Mouse (Mus musculus) heart, embryonic 11.5 days (tissue): ENCODE data around the gene Ppp3cb. TPM values are rescaled to one million over a fixed set of nuclear protein-coding genes. Genes with fewer than 3 reads are reported as not detected.

Experiments
- ATAC-seq: fragments of 200-750 bp; cut with Nextera tagmentation; replicated peaks from 2 replicates; pipeline ENCODE4 v1.8.0; 2017; ENCODE audit warnings: moderate library complexity; ENCODE audit not compliant: insufficient number of reproducible peaks, low FRiP score, low TSS enrichment
- H3K27ac ChIP-seq: fragments of 300-500 bp; sonication (generic); 2 replicates; pipeline ENCODE4 v1.5.1; 2014; ENCODE audit warnings: mild to moderate bottlenecking, low read depth, low read length
- H3K27me3 ChIP-seq: fragments of 300-500 bp; sonication (generic); 2 replicates; pipeline ENCODE4 v1.6.1; 2014; ENCODE audit warnings: mild to moderate bottlenecking, low read length, mixed read lengths; ENCODE audit not compliant: control insufficient read depth, insufficient read depth
- H3K36me3 ChIP-seq: fragments of 300-500 bp; sonication (generic); 2 replicates; pipeline ENCODE4 v1.6.1; 2014; ENCODE audit warnings: mild to moderate bottlenecking, low read length, moderate library complexity, mixed read lengths; ENCODE audit not compliant: control insufficient read depth, insufficient read depth
- H3K4me1 ChIP-seq: fragments of 300-500 bp; sonication (generic); 2 replicates; pipeline ENCODE4 v1.6.1; 2014; ENCODE audit warnings: low read length; ENCODE audit not compliant: control insufficient read depth, insufficient read depth
- H3K4me2 ChIP-seq: fragments of 300-500 bp; sonication (generic); 2 replicates; pipeline ENCODE4 v1.6.1; 2014; ENCODE audit warnings: mild to moderate bottlenecking, moderate library complexity
- H3K4me3 ChIP-seq: fragments of 300-500 bp; sonication (generic); 2 replicates; pipeline ENCODE4 v1.5.1; 2014; ENCODE audit warnings: low read depth, low read length
- H3K9ac ChIP-seq: fragments of 300-500 bp; sonication (generic); 2 replicates; pipeline ENCODE4 v1.6.1; 2014; ENCODE audit warnings: mild to moderate bottlenecking, low read depth, low read length, moderate library complexity
- H3K9me3 ChIP-seq: fragments of 300-500 bp; sonication (generic); replicated peaks from 2 replicates; pipeline ENCODE4 v1.6.1; 2016; ENCODE audit warnings: low read length; ENCODE audit not compliant: control insufficient read depth
- WGBS: fragments of 180-500 bp; shearing (Covaris S2); extraction: QIAGEN DNeasy Blood & Tissue Kit; methylation state at CpG from one replicate; pipeline ENCODE4 v1.1.7; 2014; ENCODE audit not compliant: insufficient replicate concordance; 5-methylcytosine and 5-hydroxymethylcytosine counted together
- polyA plus RNA-seq: library from polyadenylated mRNA; unstranded; fragments of >200 nt; fragmentation: Nextera tagmentation; extraction: Ambion mirVana; gene quantifications from 2 replicates; pipeline ENCODE4 v1.2.1, GENCODE M21; 2014

Ppp3cb gene
- polyA plus RNA-seq, 1 experiment from 2014 or later: 46.8 TPM

DNA sequence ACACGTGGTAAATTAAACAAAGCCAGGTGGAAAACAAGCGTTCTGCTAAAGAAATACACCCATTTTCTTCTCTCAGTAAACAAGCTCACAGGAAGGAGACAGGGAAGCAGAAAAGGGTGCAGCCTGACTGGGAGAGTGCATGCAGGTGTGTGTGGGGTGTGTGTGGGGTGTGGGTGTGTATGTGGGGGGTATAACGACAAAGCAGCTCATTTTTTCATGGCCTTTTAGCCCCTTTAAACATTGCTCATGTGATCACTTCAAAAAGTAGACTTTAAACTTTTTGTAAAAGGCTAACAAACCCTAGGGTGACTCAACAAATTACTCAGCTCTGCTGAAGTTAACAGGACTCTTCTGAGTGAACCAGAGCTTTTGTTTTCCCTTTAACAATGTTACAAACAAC lies 68.0 kb downstream of the Ppp3cb start:
- Histone ChIP-seq H3K4me2 (peak overlapping the region; percentile 83), H3K4me3 (peak overlapping the region; percentile 89), H3K9ac (peak overlapping the region; percentile 80), H3K27ac (peak overlapping the region; percentile 35), H3K27me3 (no peaks in the 10 kb centered on the region), H3K36me3 (no peaks in the 10 kb centered on the region), H3K9me3 (no peaks in the 10 kb centered on the region), H3K4me1 (peaks cover 13% of the 10 kb centered on the region)
- WGBS: 55% methylated on average over 3 of the region's 3 CpGs
- peak; percentile 11; the same call in 1 of the 2 replicates for ATAC-seq

DNA sequence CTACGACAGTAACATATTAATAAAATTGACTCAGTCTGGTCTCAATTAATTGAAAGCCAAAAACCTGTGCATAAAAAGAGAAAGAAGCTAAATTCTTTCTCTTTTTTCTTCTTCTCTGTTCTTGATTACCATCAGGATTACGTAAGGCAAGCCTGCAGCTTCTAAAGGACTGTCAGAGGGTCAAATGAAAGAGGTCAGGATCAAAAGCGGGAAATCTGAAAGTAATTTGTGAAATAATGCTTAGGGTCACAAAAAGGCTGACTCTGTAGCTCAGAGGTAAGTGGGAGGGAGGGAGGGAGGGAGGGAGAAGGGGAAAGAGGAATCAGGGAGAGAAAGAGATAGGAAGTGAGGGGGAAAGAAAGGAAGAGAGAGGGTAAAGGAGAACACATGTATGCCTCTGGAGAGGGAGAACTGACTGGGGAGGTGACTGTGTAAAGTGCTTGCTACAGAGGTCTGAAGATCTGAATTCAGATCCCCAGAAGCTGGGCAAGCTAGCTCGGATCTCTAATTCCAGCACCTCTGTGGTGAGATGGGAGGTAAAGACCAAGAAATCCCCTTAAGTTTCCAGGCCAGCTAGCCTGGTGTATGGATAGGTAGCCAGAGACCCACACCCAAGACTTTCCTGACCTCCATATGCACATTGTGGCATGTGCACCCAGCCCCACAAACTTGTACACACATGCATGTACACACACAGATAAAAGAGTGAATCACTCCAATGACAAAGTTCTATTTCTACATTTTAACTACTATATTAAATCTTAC lies 68.9 kb downstream of the Ppp3cb start:
- H3K9ac ChIP-seq: 0 out of 2 replicates have a peak overlapping the region, but pooled peaks have one; percentile 10
- H3K4me1 ChIP-seq: peaks cover 13% of the 10 kb centered on the region
- H3K4me2 ChIP-seq: no peak overlapping the region
- 71% methylated on average over 4 of the region's 4 CpGs for WGBS
- H3K4me3 ChIP-seq: no peak overlapping the region
- H3K27ac ChIP-seq: no peak overlapping the region
- H3K27me3 ChIP-seq: no peaks in the 10 kb centered on the region
- no peaks in the 10 kb centered on the region for H3K36me3 ChIP-seq
- no peak for ATAC-seq
- no peaks in the 10 kb centered on the region for H3K9me3 ChIP-seq

DNA sequence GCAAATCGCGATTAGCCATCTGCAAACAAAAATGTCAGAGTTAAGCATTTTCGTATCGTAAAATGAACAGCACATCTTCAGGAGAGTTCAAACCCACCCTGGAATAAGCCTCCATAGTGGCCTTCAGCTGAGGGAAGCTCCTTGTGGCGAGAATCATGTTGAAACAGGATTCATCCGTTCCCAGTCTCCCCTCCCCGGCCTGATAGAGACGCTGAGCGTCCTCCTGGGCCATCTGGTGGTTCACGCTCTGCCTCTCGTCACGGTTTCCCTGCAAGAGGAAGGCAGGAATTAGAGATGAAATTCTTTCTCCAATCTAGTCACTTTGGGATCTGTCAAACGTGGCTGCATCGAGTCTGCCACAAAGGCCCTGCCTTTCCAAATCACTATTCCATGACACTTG lies 86.2 kb downstream of the Ppp3cb start:
- no peak for ATAC-seq
- WGBS: 74% methylated on average over 14 of the region's 14 CpGs

DNA sequence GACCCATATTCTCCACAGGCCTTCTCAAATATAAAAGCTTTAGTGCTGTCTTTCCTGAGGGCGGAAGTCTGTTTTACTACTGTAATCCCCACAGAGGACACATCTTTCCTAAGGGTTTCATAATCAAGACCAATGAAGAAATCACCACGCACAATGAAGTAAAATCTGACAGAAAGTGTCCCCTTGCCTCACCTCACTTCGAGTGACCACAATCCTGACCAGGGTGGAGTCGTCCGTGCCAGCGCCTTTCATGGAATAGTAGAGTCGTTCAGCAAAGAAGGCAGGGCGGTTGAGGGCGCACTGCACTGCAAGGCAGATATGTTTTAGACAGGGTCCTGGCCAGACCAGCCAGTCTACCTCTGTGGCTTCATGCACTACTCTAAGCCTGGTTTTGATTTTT lies 88.0 kb downstream of the Ppp3cb start:
- H3K9ac ChIP-seq: no peak overlapping the region
- no peaks in the 10 kb centered on the region for H3K9me3 ChIP-seq
- H3K4me3 ChIP-seq: no peak overlapping the region
- no peak for ATAC-seq
- H3K4me2 ChIP-seq: no peak overlapping the region
- H3K4me1 ChIP-seq: no peaks in the 10 kb centered on the region
- no peak overlapping the region for H3K27ac ChIP-seq
- WGBS: 94% methylated on average over 9 of the region's 9 CpGs
- no peaks in the 10 kb centered on the region for H3K27me3 ChIP-seq
- H3K36me3 ChIP-seq: peaks cover 22% of the 10 kb centered on the region

More for the DNA sequence above, 86.2 kb downstream of the Ppp3cb start:
- H3K9ac ChIP-seq: no peak overlapping the region
- no peak overlapping the region for H3K4me2 ChIP-seq
- H3K9me3 ChIP-seq: no peaks in the 10 kb centered on the region
- no peak overlapping the region for H3K27ac ChIP-seq
- peaks cover 28% of the 10 kb centered on the region for H3K36me3 ChIP-seq
- H3K4me1 ChIP-seq: no peaks in the 10 kb centered on the region
- no peak overlapping the region for H3K4me3 ChIP-seq
- no peaks in the 10 kb centered on the region for H3K27me3 ChIP-seq

DNA sequence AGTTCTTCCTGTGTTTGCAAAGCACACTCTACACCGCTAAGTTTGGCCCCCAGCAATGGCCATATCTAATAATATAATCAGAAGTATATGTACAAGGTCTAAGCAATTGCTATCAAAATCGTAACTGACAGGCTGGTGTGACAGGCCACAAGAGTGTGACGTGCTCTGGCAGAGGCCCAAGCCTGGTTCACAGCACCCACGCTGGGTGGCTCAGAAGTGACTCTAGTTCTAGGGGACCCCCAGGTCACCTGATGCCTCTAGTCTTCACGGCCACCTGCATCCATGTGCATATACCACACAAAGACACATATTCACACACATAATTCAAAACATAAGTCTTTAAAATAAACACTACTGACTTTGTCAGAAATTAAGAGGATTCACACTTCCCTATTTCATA lies 93.4 kb downstream of the Ppp3cb start:
- no peak for ATAC-seq
- Histone ChIP-seq H3K4me1 (no peaks in the 10 kb centered on the region), H3K4me3 (no peak overlapping the region), H3K27me3 (no peaks in the 10 kb centered on the region), H3K27ac (no peak overlapping the region), H3K36me3 (peaks cover 7% of the 10 kb centered on the region), H3K9ac (no peak overlapping the region), H3K4me2 (no peak overlapping the region), H3K9me3 (no peaks in the 10 kb centered on the region)
- WGBS: 91% methylated on average over 5 of the region's 5 CpGs

DNA sequence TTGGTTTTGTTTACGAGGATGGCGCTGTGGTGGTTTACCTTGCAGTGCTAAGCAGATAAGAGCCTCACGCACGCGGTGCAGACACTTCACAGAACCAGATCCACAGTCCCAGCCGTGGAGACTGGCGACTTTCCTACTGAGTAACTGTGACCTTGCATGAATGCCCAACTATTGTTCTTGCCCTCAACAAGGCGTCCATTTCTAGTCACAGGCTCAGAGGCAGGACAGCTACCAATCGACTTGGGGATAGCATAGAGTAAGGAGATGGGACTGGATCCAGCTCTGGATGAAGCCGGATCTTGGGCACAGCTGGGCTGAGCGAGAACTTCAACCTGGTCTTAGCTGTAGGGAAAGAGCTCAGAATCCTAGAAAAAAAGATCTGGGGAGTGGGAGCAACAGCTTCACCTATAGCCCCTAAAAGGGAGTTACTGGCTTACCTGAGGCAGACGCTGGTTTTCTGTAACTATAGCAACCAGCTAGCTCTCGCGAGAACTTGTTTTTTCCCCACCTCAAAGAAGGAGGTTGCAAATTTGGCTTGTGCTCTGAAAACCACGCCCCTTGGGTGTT lies 94.5 kb downstream of the Ppp3cb start, which contains the start of gene Cfap70:
Gene Cfap70, minus strand, starts transcription at position 462 of the 567 bp plus-strand sequence.
- 3% methylated on average over 15 of the region's 15 CpGs for WGBS
- Histone ChIP-seq H3K27ac (no peak within 1 kb of the TSS), H3K9me3 (no peaks in the 10 kb centered on the region), H3K4me2 (peak within 1 kb of the TSS; percentile 76), H3K27me3 (no peaks in the 10 kb centered on the region), H3K36me3 (peaks cover 7% of the 10 kb centered on the region), H3K4me3 (peak within 1 kb of the TSS; percentile 41), H3K9ac (peak within 1 kb of the TSS; percentile 66), H3K4me1 (no peaks in the 10 kb centered on the region)
- no peak for ATAC-seq

DNA sequence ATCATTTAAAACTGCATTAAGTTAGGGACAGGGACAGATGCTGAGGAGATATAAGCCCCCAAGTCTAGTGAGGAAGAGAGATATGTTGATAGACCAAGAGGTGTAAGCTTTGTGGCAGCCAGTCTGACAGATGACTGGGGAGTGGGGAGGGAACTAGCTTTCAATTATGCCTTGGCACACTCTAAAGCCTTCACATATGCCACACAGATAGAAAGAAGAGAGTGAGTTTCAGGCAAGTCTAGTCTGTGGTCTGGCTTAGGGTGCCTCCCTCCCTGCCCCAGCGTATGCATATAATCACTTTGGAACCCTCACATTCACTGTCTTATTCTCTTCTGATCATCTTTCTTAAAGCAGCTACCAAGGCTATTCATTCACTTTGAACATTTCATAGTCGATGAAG lies 95.1 kb downstream of the Ppp3cb start:
- ATAC-seq: no peak
- H3K4me2 ChIP-seq: peak overlapping the region; percentile 76
- no peak overlapping the region for H3K27ac ChIP-seq
- H3K9me3 ChIP-seq: no peaks in the 10 kb centered on the region
- H3K36me3 ChIP-seq: peaks cover 6% of the 10 kb centered on the region
- peak overlapping the region; percentile 66; the same call in 1 of the 2 replicates for H3K9ac ChIP-seq
- H3K4me1 ChIP-seq: no peaks in the 10 kb centered on the region
- peak overlapping the region; percentile 41 for H3K4me3 ChIP-seq
- 12% methylated on average over 2 of the region's 2 CpGs for WGBS
- H3K27me3 ChIP-seq: no peaks in the 10 kb centered on the region
